Mouse (Mus musculus) bone marrow macrophage, adult 2 months (primary cell): ENCODE data around the gene Asb18.

Source experiments
- CTCF ChIP-seq: IDR thresholded peaks from 2 replicates; pipeline ENCODE4 v1.5.1; 2012; ENCODE audit warnings: low read depth, mild to moderate bottlenecking, low read length, moderate library complexity
- POLR2A ChIP-seq: IDR thresholded peaks from 2 replicates; pipeline ENCODE4 v1.6.1; 2012; ENCODE audit warnings: mild to moderate bottlenecking, low read depth, low read length, borderline replicate concordance

DNA sequence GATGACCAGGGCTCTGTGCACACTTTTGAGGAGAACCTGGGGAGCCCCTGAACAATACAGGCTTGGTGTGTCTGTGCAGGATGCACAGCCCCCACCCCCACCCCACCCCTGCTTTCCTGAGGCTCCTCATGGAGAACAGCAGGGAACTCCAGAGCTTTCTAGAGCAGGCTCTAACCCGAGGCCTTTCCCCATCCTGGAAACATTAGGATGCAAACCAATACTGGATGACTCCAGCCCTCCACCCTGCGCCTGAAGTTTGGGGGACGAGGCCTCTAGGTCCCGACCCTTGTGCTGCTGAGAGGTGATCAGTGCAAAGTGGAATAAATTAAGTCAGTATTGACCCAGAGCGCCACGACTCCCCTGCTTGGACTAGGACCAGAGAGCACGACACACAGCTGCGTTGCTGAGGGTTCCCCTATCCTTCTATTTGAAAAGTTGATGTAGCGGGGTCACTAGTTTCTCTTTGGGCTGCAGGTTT lies 87.8 kb downstream of the Asb18 start:
- TF ChIP-seq POLR2A, result no peak
- TF ChIP-seq CTCF, result no peak
